Mouse (Mus musculus) cerebellum, adult 9-11 months (tissue): ENCODE measurements at regions not wholly inside any gene's neighbourhood (a gene's known extent, or its start where the extent isn't known, plus 50 kb on each side); places are given as distances from the start of the nearest gene placed in this dataset.

Experiments used
- DNase-seq: peaks from one replicate; pipeline ENCODE4 v3.0.0; 2022

DNA sequence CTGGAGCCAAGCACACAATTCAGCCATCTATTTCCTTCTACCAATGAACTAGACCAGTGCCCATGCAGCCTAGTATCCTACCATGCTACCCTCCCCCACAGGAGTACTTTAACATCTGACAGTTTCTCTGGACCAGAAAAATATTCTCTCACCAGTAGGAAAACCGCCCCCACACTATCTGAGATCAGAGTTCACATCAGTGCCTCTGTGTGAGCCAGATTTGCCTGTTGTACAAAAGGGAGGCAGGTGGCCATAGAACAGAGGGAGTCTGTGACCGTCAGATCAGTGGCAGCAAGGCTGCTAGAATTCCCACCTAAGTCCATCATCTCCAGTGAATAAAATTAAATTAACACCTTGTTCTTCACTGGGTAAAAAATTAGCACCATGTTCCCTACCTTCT, 166.5 kb downstream of the Atp23 start:
- no peak for DNase-seq

DNA sequence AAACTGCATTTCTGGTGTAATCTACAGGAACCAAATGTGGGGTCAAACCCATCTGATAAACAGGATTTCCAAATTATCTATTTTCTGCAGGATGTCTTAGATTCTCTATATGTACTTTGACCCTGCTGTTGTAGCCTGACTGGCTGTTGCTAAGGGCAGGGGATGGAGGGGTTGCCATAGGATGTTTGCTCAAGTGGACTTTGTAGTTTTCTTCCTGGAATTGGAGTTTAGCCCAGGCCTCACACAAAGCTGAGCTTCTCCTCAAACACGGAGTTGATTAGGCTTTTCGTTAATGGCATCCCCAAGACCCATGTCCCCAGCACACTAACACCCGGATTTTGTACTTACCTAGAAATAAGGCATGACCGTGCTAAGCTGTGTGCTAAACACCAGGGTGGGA, 173.3 kb downstream of the Atp23 start:
- DNase-seq: no peak

DNA sequence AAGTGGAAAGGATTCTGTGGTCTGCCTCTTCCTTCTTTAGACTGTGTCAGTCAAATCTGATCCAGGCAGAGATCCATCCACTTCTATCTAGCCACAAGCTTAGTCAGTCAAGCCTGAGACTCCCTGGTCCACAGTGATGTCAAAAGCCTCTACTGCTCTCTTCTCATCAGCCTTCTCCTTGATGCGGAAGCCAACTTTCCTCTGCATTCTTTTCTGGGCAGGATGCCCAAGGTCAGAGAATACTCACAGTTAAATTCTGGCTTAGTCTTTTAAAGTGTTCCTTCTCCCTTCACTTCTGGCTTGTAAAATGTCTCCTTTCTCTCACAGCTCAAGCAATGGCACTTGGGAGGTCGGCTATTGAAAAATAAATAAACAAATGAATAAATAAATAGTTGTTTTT, 183.2 kb downstream of the Atp23 start:
- DNase-seq: peak; percentile 14

- DNase-seq: no peak
Measured at GRCm38 (mm10) chr10:126711758-126712157, 189.4 kb downstream of the Atp23 start.

DNA sequence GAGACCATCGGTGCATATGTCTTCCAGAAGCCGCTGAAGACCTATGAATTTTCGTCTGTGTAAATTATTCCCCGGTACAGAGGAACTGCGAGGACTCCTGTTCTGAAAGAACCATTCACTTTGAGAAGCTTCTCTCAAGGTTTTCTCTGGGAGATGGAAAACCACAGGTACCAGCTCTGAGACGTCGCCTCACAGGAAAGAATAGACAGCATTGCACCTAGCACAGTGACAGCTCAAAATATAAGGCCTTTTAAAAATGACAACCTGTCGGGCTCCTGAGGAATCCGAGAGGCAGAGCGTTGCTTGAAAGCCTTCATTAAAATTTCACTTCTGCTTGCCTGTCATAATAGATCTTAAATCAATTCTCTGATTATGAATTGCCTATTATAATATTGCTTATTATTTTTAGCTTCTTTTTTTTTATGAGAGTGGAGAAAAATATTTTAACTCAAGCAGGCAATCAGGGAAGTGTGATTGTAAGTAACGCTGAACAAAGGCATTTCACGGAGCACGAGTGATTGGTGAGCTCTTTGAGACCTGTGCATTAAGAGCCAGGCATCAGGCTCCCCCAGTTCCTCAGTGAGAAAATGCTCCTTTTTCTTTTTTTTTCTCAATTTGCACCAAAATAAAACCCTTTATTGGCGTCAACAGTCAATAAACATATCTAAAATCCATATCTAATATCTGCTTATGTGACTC, 191.8 kb downstream of the Atp23 start:
- DNase-seq: no peak

DNA sequence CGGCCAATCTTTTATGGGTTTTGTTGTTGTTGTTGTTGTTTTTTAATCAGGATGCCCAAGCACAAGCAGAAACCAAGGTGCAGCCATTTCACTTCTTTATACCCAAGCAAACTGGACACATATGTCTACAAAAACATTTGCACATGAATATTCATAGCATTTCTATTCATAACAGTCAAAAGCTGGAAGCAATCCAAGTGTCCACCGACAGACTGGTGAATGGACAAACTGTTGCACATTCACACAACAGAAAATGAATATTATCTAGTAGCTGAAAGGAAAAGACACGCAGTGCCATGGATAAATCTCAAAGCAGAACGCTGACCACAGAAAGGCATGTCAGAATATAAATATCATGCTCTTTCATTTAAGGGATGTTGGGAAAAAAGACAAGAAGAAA, 192.4 kb downstream of the Atp23 start:
- DNase-seq: no peak

DNA sequence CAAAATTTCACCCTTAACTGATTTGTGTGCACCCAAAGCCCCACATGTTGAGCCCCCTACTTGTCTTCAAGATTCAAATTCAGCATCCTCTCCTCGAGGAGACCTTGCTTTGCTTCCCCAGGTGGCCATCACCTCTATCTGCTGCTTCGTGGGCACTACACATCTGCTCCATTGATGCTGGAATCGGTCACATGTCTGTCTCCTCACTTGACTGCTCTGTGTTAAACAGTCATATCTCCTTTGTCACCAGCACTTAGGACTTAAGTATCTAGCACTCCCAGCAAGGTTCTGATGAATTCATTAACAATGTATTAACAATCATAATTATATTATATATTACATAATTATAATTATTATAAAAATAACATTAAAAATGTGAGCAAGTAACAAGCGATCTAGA, 192.9 kb downstream of the Atp23 start:
- no peak for DNase-seq

DNA sequence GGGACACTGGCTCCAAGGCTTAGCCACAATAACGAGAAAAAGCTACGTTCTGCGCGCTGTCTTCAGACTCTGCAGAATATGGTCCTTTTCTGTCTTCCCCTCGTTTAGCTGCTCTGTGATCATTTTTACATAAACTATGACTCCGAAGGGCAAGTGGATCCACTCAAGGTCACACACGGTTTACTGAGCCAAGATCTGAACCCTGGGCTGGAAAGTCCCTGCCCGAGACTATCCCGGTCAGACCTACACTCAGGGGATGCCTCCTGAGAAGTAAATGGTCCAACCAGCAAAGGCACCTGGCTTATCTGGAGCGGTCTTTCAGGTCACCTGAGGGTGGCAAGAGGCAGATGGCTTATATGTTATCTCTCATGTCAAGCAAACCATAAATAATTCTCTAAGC, 204.1 kb downstream of the Atp23 start:
- DNase-seq: no peak

DNA sequence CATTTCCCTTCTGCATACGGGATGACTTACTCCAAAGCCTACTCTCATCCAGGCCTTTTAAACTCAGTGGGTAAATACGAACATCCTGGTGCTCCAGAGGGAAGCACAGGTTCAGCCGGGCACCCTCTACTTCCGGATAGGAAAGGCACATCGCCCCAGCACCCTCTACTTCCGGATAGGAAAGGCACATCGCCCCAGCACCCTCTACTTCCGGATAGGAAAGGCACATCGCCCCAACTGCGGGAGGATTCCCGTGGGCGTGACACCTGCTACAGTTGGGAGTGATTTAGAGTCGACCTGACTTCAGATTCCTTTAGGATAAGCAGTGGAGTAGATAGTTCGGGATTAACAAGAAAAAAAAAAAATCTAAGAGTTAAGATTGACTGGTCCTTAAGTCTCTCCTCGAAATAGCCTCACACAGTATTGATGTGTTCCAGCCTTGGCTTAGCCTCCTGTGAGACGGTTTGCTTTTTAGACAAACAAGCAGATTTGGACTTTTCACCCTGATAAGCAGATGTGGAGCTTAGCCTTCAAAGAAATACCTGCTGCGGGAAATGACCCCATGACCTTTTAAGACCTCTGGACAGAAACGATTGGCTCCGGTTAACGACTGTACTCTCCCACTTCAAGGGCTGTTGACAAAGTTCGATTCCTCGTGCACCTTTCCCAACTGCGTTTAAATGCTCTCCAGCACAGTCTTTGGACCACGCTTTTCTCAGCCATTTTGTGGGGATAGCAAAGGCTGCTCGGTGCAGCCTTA, 210.1 kb downstream of the Atp23 start:
- DNase-seq: no peak

- DNase-seq: no peak
Measured at GRCm38 (mm10) chr10:126680275-126681184, 220.6 kb downstream of the Atp23 start.

DNA sequence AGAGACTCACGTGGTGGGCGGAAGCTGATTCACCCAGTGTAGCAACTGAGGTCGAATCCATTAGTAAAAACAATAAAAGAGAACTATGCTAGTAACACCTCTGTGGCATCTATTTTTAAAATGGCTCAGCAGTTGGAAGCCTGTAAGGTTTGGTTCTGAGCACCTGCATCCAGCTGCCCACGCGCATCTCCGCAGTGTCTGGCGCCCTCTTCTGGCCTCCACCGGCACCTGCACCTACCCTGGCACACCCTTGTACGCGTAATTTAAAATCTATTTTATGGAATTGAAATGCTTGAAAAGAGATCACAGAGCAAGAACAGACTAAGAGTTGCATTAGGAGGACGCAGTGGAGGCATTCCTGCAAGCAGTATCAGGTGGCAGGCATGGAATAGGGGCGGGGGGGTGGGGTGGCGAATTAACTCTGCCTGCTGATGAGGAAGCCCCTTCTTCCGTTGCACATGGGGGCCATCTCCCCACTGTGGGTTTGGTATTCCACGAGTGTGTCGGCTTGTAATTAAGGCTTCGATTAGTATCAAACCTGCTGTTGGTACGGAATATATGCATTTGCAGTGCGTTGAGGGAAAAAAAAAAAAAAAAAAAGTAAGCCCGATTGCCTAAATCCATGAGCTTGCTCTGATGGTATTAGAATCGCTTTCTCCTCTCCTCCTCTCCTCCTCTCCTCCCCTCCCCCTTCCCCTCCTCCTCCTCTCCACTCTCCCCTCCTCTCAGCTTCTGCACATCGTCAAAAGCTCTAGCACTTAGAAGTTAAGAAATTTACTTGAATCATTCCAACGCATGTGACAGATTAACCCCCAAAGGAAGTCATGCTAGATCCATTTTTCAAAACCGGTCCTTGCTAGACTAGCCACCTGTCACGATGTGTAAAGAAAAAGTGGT, 221.7 kb downstream of the Atp23 start:
- DNase-seq: no peak

GRCm38 (mm10) chr10:126673437-126673836, 227.7 kb downstream of the Atp23 start:
- no peak for DNase-seq

DNA sequence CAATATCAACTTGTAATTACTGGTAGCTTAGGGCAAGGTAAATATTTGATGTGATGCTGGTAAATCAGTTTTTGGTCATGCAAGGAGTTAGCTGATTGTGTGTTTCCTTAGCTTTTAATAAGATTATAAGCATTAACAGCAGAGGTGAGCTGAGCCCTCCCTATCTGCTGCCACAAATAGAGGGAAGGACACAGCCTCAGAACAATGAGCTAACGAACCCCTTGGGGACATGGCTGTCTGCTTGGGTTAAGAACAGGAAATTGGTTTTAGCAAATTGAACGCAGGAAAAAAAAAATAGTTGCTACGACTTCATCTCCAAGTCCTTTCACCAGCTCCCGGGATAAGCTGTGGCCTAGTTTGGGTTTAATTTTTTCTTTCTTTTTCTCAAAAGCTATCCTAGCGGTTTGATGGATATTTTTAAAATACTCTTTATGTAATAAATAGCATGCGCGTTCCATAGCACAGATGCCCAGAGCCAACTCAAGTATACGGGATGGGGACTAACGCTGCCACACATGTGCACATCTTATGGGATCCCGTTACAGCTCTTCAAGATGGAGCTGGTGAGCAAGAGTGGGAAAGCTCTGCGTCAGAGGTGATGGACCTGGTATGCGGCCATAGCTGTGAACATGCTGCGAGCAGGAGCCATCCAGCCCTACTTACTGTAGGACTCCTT, 236.6 kb downstream of the Atp23 start:
- DNase-seq: no peak

- no peak for DNase-seq
Measured at GRCm38 (mm10) chr10:126663461-126664013, 237.6 kb downstream of the Atp23 start.

- DNase-seq: no peak
Measured at GRCm38 (mm10) chr10:126662765-126663164, 238.4 kb downstream of the Atp23 start.

DNA sequence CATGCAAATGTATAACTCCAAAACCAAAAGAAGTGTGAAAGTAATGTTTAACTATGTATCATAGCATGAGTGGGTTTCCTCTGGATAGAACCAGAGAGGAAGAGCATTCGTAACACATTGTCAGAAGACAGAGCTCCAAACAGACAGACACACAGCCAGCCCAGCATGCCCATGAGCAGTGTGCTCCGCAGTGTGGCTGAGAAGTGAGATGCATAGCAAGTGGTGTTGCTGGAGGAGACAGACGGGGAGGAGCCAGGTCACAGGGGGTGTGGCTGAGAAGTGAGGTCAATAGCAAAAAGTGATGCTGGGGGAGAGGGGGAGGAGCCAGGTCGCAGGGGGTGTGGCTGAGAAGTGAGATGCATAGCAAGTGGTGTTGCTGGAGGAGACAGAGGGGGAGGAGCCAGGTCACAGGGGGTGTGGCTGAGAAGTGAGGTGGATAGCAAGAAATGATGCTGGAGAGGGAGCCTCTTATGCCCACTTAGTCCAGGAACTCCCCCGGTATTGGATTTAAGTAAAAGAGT, 240.0 kb downstream of the Atp23 start:
- DNase-seq: no peak

DNA sequence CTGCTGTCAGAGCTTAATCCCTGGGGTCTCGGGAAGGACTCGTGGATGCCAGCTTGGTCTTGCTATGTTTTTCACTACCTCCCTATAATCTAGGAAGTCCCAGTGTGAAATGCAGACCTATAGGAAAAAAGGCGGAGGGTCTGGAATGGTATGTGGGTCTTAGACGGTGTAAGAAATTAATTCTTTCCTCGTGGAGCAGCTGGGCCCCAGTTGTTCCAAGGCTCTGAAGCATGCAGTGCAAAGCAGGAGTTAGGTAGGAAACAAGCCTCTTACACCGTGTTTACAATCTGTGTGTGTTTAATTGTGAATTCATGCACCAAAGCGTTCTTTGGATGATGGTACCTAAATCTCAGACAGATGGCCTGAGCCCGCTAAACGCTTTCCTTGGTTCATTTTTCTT, 241.1 kb downstream of the Atp23 start:
- no peak for DNase-seq

GRCm38 (mm10) chr10:126652693-126653092, 248.5 kb downstream of the Atp23 start:
- DNase-seq: no peak

GRCm38 (mm10) chr10:126646587-126646986, 254.6 kb downstream of the Atp23 start:
- DNase-seq: no peak

- no peak for DNase-seq
Measured at GRCm38 (mm10) chr10:126641792-126642289, 259.3 kb downstream of the Atp23 start.

DNA sequence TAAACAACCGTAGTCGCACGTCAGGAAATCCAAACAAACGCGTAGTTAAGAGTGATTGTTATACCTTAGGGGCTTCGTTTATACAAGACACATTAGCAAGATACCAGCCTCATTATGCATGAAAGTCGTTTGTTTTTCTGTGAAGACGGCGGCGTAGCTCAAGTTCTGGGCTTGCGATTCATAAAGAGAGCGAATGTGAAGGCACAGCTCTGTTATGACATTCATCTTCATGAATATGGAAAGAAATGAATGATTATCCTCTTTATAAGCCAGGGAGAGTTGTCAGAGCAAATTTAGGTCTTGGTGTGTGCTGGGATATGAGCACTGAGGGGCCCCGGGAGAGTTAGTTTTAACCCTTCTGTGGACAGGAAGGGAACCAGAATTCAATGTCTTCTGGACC, 266.4 kb downstream of the Atp23 start:
- DNase-seq: no peak
